Mouse (Mus musculus) bone marrow macrophage, adult 2 months (primary cell): Measurements from ENCODE around the gene Spocd1. TPM values are rescaled to one million over a fixed set of nuclear protein-coding genes. Genes with fewer than 3 reads are reported as not detected.

Experiments
- H3K27ac ChIP-seq: 2 replicates; pipeline ENCODE4 v1.5.1; 2012; ENCODE audit warnings: low read depth, low read length; ENCODE audit not compliant: insufficient read depth
- H3K4me1 ChIP-seq: 2 replicates; pipeline ENCODE4 v1.6.1; 2012; ENCODE audit warnings: low read length; ENCODE audit not compliant: control insufficient read depth, insufficient read depth
- H3K4me3 ChIP-seq: 2 replicates; pipeline ENCODE4 v1.5.1; 2012; ENCODE audit warnings: mild to moderate bottlenecking, low read length, moderate library complexity; ENCODE audit not compliant: insufficient read depth
- CTCF ChIP-seq: IDR thresholded peaks from 2 replicates; pipeline ENCODE4 v1.5.1; 2012; ENCODE audit warnings: low read depth, mild to moderate bottlenecking, low read length, moderate library complexity
- POLR2A ChIP-seq: IDR thresholded peaks from 2 replicates; pipeline ENCODE4 v1.6.1; 2012; ENCODE audit warnings: mild to moderate bottlenecking, low read depth, low read length, borderline replicate concordance
- polyA plus RNA-seq: library from polyadenylated mRNA; stranded (reverse); fragments of >200 nt; gene quantifications from 2 replicates; pipeline ENCODE4 v1.2.4, GENCODE M21; 2012; ENCODE audit not compliant: missing spikeins, insufficient read depth, insufficient read length

Spocd1 gene
- polyA plus RNA-seq, 1 experiment: not detected

DNA sequence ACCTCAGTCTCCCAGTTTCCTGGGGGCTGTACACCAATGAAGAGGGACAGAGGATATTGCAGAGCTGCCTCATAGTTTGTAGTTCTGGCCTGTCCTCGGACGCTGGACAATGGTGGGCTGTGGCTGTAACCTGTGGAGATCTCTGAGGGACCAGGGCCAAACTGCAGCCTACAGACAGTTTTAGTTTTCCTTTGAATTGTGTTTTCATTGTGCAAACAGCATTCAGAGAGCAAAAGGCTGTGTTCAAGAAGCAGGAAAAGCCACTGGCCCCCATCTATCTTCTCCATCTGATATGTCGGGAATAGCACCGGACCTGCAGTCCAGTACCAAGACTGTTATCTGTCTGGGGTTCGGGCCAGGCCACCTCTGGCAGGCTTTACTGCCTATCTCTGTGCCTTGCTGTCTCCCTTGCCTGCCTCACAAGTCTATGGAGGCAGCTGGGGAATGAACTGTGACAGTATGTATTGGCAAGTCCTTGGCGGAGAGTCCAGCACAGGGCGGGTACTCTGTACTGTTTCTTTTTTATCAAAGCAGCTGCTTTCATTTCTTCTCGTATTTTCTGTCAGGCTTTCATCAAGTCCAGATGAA is 11.9 kb upstream of the Spocd1 start:
- Histone ChIP-seq H3K4me1 (peaks cover 11% of the 10 kb centered on the region), H3K4me3 (no peak overlapping the region), H3K27ac (no peak overlapping the region)
- TF ChIP-seq CTCF: no peak
- no peak for TF ChIP-seq POLR2A

DNA sequence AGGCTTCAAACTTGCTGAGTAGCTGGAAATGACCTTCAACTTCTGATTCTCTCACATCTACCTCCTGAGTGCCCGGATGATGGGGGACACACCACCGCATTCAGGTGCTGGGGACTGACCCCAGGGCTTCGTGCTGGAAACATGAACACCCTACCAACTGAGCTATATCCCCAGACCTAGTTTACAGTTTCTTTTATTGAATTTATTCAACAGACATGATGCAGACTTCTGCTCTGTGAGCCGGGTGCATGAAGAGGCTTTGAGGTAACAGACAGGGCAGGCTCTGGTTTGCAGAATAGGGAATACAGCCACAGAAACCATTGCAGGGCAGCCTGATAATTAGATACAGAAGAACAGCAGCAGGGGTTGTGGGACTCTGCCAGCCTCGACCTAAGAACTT is 10.6 kb upstream of the Spocd1 start:
- Histone ChIP-seq H3K4me1 (peaks cover 11% of the 10 kb centered on the region), H3K27ac (no peak overlapping the region), H3K4me3 (no peak overlapping the region)
- TF ChIP-seq CTCF (no peak), POLR2A (no peak)

DNA sequence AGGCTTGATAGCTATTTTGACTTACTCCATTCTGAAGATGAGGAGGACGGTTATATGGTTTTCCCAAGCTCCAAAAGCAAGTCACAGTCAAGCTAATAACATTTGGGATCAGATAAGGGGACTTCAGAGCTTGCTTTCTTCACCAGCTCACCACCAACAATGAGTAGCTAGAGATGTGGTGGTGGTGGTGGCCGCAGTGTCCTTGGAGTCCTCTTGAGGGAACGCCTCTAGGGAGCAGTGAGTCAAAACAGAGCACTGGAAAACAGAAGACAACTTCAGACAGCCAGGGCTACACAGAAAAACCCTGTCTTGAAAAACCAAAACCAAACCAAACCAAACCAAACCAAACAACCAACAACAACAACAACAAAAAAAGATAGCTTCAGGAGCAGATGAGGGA is 10.1 kb upstream of the Spocd1 start:
- Histone ChIP-seq H3K4me3 (no peak overlapping the region), H3K4me1 (peaks cover 8% of the 10 kb centered on the region), H3K27ac (no peak overlapping the region)
- no peak for TF ChIP-seq CTCF

DNA sequence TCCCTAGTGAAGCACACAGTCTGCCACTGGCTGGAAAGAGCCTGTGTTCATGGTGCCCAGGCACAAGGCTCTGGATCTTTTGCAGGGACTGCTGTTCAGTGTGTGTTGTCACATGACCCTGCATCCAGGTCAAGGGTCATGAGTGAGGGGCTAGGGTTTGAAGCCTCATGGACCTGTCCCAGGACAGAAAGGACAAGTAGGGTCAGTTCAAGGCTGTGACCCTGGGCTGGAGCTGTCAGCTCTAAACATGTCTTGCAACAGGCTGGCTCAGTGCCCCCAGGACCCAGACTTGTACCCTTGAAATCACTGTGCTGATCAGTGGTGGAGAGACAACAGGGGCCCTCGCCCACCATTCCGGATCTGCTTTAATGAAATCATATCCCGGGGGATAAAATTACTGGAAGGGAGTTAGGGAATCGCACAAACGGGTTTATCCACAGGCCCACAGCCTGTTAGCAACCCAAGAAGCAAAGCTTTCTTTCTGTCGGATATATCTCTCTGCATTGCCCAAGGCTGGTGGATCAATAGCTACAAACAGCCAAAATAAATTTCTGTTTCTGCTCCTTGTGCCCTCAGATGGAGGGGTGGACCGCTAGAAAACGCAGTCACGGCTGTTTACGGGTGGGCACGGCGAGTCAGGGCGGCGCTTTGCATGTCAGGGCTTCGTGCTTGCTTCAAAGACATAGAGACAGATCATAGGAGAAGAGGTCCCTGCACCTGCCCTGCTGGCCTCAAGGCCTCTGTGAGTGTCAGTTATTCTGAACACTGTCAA is 8.3 kb upstream of the Spocd1 start:
- Histone ChIP-seq H3K27ac (no peak overlapping the region), H3K4me3 (no peak overlapping the region), H3K4me1 (peaks cover 4% of the 10 kb centered on the region)
- TF ChIP-seq POLR2A (no peak), CTCF (no peak)

DNA sequence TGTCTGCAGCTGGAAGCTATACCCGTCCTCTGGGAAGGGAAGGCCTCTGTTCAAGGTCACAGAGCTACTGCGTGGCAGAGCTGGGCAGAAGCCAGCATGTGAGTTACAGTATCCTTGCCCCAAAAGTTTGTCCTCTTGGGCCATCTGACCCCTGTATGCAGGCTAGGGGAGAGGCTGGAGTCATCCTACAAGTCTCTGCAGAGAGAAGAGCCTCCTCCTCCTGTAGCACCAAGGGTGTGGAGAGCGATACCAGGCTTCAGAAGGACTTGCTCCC is 7.8 kb upstream of the Spocd1 start:
- H3K4me3 ChIP-seq: no peak overlapping the region
- no peak overlapping the region for H3K27ac ChIP-seq
- TF ChIP-seq POLR2A: no peak
- TF ChIP-seq CTCF: no peak
- peaks cover 4% of the 10 kb centered on the region for H3K4me1 ChIP-seq

DNA sequence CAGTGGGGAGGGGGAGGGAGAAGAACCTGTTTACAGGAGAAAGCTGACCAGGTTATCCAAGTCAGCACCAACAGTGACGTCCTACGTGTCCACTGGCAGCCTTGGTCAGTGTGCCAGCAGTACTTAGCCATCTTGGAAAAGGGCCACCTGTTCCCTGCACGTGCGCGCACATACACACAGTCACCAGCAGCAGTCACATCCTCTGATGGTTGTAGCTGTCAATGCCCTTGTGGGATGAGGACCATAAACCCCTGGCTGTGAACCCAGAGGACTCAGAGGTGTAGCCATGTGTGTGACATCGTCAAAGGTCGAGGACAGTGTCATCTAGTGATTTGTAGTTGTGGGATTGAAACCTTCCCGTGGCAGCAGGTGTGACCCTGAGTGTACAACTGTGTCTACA is 4.9 kb upstream of the Spocd1 start:
- H3K4me3 ChIP-seq: no peak overlapping the region
- peaks cover 4% of the 10 kb centered on the region for H3K4me1 ChIP-seq
- TF ChIP-seq POLR2A (no peak), CTCF (no peak)
- H3K27ac ChIP-seq: no peak overlapping the region

DNA sequence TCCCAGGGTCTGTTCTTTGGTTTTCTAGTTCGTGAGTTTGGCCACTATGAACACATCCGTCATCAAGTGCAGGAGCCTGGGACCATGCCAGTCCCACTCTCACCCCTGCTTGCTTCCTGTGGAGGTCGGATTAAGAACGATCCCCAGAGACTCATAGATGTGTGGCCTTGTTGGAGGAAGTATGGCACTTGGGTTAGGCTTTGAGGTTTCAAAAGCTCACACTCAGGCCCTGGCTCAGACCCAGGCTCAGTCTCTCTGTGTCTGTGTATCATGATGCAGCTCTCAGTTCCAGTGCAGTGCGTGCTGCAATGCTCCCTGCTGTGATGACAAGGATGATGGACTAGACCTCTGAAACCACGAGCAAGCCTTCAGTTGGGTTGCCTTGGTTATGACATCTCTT is 4.4 kb upstream of the Spocd1 start:
- TF ChIP-seq CTCF (no peak), POLR2A (no peak)
- Histone ChIP-seq H3K4me1 (peaks cover 4% of the 10 kb centered on the region), H3K4me3 (no peak overlapping the region), H3K27ac (no peak overlapping the region)

DNA sequence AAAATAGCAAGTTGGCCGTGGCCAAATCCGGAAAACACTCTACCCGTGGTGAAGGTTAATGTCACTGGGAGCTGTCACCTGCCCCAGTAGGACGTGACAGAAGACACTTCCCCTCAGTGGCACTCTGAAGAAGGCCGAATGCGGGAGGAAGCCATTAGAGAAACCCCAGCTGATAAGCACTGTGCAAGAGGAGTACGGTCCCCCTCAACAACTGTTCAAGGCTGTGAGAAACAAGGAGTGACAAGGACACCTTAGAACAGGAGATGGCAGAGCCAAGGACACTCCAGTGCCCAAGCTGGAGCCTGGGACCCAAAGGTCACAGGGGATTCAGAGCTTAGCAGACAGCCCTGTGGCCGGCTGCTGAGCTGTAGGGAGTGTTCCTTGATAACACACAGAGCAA is 2.5 kb upstream of the Spocd1 start:
- no peak for TF ChIP-seq POLR2A
- no peak for TF ChIP-seq CTCF
- Histone ChIP-seq H3K4me1 (peaks cover 4% of the 10 kb centered on the region), H3K4me3 (no peak overlapping the region), H3K27ac (no peak overlapping the region)

DNA sequence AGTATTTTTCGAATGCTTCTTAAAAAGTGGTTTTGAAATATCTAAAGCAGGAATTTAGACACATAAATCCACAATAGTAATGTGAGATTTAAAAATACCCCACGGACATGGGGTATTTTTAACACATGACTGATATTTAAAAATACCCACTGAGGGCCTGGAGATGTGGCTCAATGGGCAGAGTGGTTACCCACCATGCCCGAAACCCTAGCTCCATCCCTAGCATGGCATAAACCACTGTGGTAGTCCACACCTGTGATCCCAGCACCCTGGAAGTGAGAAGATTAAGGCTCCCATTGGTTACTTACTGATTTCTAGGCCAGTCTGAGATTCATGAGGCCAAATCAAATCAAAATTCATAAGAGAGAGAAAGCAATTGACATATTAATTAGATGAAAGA is 2.0 kb upstream of the Spocd1 start:
- Histone ChIP-seq H3K4me3 (no peak overlapping the region), H3K4me1 (peaks cover 4% of the 10 kb centered on the region), H3K27ac (no peak overlapping the region)
- TF ChIP-seq CTCF (no peak), POLR2A (no peak)

DNA sequence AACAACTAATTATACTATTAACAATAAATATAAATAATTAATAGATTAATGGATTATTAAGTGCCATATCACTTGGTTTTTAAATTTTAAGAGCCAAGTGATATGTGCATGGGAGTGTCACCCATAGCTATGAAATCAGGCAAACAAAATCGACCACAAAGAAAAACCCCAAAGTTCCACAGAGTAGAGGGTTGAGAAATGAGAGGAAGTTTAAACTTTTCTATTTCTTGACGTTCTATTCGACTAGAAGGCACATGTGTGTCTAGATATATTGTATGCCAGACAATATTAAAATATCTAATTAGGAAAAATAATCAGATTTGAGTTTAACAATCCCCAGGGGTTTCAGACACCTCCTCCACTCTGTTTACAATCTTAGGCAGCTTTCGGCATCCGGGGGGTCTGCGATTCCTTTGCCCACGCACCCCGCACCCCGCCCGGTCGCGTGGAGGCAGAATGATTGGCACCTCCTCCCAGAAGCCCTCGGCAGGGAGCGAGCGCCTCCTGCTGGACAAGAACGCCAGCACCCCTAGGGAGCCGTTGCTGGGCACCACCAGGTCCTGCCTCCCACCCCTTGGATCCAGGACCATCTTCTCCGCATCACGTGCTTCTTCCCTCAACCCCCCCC is 811 bp upstream of the Spocd1 start:
- Histone ChIP-seq H3K4me3 (peak overlapping the region; percentile 49; the same call in 1 of the 2 replicates), H3K4me1 (peaks cover 4% of the 10 kb centered on the region), H3K27ac (no peak overlapping the region)
- TF ChIP-seq POLR2A (no peak), CTCF (peak; percentile 91)
